Mouse (Mus musculus) erythroblast, embryonic 14.5 days (primary cell): Measurements from ENCODE around the gene Rbms3.

Experiments used
- GATA1 ChIP-seq: IDR thresholded peaks from 2 replicates; pipeline ENCODE4 v1.6.1; 2012; ENCODE audit warnings: low read length, inconsistent platforms, mixed read lengths
- TAL1 ChIP-seq: IDR thresholded peaks from 3 replicates; pipeline ENCODE4 v1.6.1; 2012; ENCODE audit warnings: low read length, inconsistent platforms, mixed read lengths

DNA sequence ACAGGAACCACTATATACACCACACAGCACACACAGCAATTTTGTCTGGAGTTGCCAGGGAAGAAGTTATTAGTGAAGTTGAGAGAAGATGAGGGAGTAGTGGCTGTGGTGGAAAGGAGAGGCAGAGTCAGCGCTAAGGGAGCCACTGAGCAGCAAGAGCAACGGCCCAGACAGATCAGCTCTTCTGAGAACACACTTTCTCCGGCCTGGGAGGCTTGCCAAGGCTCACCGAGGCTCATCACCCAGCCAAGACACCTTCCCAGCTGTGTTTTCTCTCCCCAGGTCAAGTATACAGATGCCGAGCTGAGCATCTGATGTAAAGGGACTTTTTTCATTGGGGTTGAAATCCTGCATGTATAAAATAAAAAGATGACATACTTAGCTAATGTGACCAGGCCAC, 206.5 kb downstream of the Rbms3 start:
- TF ChIP-seq TAL1 (no peak), GATA1 (no peak)
